In genomic region chr6:115500234-115500633, GRCm38 (mm10) we compare ENCODE assay signal across 16 mouse cellular contexts.
"Had no signal": no experiment of that assay in that cellular context is flagged by ENCODE, and none has a peak within 500 bp of the region (broad histone marks: within the 10 kb centered on the region; RNA-seq: fewer than 3 reads in every experiment).

No protein-coding gene starts in this region.

- H3K4me3 ChIP-seq: heart, embryonic 10.5 days; heart, embryonic 12.5 days; hindbrain, embryonic 13.5 days; hindbrain, embryonic 15.5 days; kidney, embryonic 15.5 days; limb, embryonic 13.5 days; limb, embryonic 15.5 days; liver, embryonic 12.5 days had no signal

- H3K9me3 ChIP-seq: heart, embryonic 10.5 days; heart, embryonic 12.5 days; hindbrain, embryonic 13.5 days; hindbrain, embryonic 15.5 days; kidney, embryonic 15.5 days; limb, embryonic 13.5 days; limb, embryonic 15.5 days; liver, embryonic 12.5 days had no signal

- H3K36me3 ChIP-seq: heart, embryonic 10.5 days; heart, embryonic 12.5 days; hindbrain, embryonic 13.5 days; hindbrain, embryonic 15.5 days; kidney, embryonic 15.5 days; limb, embryonic 13.5 days; limb, embryonic 15.5 days; liver, embryonic 12.5 days had no signal

- H3K4me2 ChIP-seq: heart, embryonic 12.5 days; hindbrain, embryonic 13.5 days; hindbrain, embryonic 15.5 days; kidney, embryonic 15.5 days; limb, embryonic 13.5 days; limb, embryonic 15.5 days; liver, embryonic 12.5 days had no signal

- ATAC-seq: intestine, embryonic 16.5 days; liver, embryonic 12.5 days had no signal

- DNase-seq: kidney, adult 11 months; kidney, adult 2 months; kidney, adult 9 months; kidney, postnatal 14 days; kidney, postnatal 36 days had no signal

- H3K4me1 ChIP-seq: hindbrain, embryonic 13.5 days; limb, embryonic 13.5 days had no signal

- H3K27me3 ChIP-seq: hindbrain, embryonic 13.5 days; hindbrain, embryonic 15.5 days; kidney, embryonic 15.5 days; limb, embryonic 13.5 days; limb, embryonic 15.5 days; liver, embryonic 12.5 days had no signal

- H3K27ac ChIP-seq: hindbrain, embryonic 13.5 days; hindbrain, embryonic 15.5 days; hindbrain, postnatal 0 days; kidney, embryonic 15.5 days; kidney, postnatal 0 days; limb, embryonic 13.5 days; limb, embryonic 15.5 days; liver, embryonic 12.5 days had no signal

- H3K9ac ChIP-seq: heart, embryonic 12.5 days; hindbrain, embryonic 13.5 days; hindbrain, embryonic 15.5 days; kidney, embryonic 15.5 days; limb, embryonic 13.5 days; limb, embryonic 15.5 days; liver, embryonic 12.5 days had no signal
